Mouse (Mus musculus) liver, adult 2 months (tissue): Measurements from ENCODE around the gene Ubald1. TPM values are rescaled to one million over a fixed set of nuclear protein-coding genes. Genes with fewer than 3 reads are reported as not detected.

Experiments
- DNase-seq: peaks from one replicate; pipeline ENCODE4 v3.0.0-alpha.2; 2011; ENCODE audit warnings: low read depth, low spot score; ENCODE audit errors: extremely low read depth
- H3K27ac ChIP-seq: fragments of 200-500 bp; replicated peaks from 2 replicates; pipeline ENCODE4 v1.5.1; 2012; ENCODE audit warnings: low read depth, mild to moderate bottlenecking, control low read depth, inconsistent platforms, low read length; ENCODE audit not compliant: insufficient read depth
- H3K27me3 ChIP-seq: fragments of 200-500 bp; 2 replicates; pipeline ENCODE4 v1.6.1; 2012; ENCODE audit warnings: mild to moderate bottlenecking, moderate library complexity, low read length, inconsistent platforms; ENCODE audit not compliant: control insufficient read depth, insufficient read depth
- H3K36me3 ChIP-seq: fragments of 200-500 bp; 2 replicates; pipeline ENCODE4 v1.6.1; 2012; ENCODE audit warnings: low read length, inconsistent platforms; ENCODE audit not compliant: control insufficient read depth, insufficient read depth
- H3K4me1 ChIP-seq: fragments of 200-500 bp; 2 replicates; pipeline ENCODE4 v1.6.1; 2011; ENCODE audit warnings: low read length; ENCODE audit not compliant: control insufficient read depth, insufficient read depth
- H3K4me3 ChIP-seq: fragments of 200-500 bp; 2 replicates; pipeline ENCODE4 v1.5.1; 2011; ENCODE audit warnings: low read depth, mild to moderate bottlenecking, control low read depth, low read length, moderate library complexity; ENCODE audit not compliant: insufficient read depth
- H3K79me2 ChIP-seq: fragments of 200-500 bp; 2 replicates; pipeline ENCODE4 v1.6.1; 2012; ENCODE audit warnings: inconsistent platforms, mild to moderate bottlenecking, low read length, moderate library complexity; ENCODE audit not compliant: control insufficient read depth, insufficient read depth
- H3K9ac ChIP-seq: fragments of 200-500 bp; 2 replicates; pipeline ENCODE4 v1.6.1; 2012; ENCODE audit warnings: low read depth, mild to moderate bottlenecking, control low read depth, inconsistent platforms, low read length
- CTCF ChIP-seq: fragments of 200-500 bp; IDR thresholded peaks from 2 replicates; pipeline ENCODE4 v1.5.1; 2011; ENCODE audit warnings: low read depth, low read length, control low read depth
- POLR2A ChIP-seq: fragments of 200-500 bp; IDR thresholded peaks from 2 replicates; pipeline ENCODE4 v1.6.1; 2011; ENCODE audit warnings: low read length, control low read depth; ENCODE audit not compliant: insufficient read depth; ENCODE audit errors: extremely low read depth
- WGBS: fragments of 180-500 bp; shearing (Covaris S2); methylation state at CpG from one replicate; pipeline ENCODE4 v1.1.7; 2018; 5-methylcytosine and 5-hydroxymethylcytosine counted together
- polyA plus RNA-seq: library from polyadenylated mRNA; depleted of rRNA; stranded (reverse); fragments of >200 nt; gene quantifications from 2 replicates; pipeline ENCODE4 v1.2.3, GENCODE M21; 2012
- total RNA-seq: library from RNA; depleted of rRNA; stranded (reverse); fragments of >200 nt; gene quantifications from 2 replicates; pipeline ENCODE4 v1.2.3, GENCODE M21; 2014

The Ubald1 gene
- total and polyA plus RNA-seq, 2 experiments, result 4.0 to 15.5 TPM

DNA sequence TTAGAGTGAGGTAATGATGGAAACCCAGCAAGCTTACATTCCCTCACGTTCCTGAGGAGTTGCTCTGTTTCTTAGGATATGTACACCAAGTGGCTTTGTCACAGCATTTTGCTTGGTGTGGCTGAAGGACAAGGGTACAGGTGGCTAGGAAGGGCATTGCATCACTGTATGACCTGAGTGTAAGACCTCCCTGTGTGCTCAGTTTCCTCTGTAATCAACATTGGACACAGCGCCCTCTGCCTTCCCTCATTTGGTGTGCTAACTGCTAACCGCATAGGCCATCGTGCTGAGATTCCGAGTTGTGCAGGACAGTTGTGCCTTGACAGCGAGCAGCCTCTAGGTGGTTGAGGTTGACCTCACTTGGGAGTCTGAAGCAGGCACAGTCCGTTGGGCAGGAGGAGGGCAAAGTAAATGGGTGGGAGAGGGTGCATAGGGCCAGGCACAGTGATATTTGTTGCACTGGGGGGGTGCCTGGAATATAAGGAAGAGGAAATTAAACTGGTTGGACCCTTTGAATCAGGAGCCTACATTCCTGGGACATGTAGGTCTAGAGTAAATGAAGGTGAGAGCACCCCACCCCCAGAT, 17.1 kb upstream of the Ubald1 start:
- Histone ChIP-seq H3K9ac (peak overlapping the region; percentile 24), H3K4me1 (peaks cover 28% of the 10 kb centered on the region), H3K4me3 (no peak overlapping the region), H3K27ac (peak overlapping the region; percentile 74), H3K79me2 (peaks cover 31% of the 10 kb centered on the region; the same call in 1 of the 2 replicates), H3K27me3 (no peaks in the 10 kb centered on the region), H3K36me3 (no peaks in the 10 kb centered on the region)
- TF ChIP-seq POLR2A (no peak), CTCF (peak; percentile 62)
- DNase-seq, result peak; percentile 77
- WGBS, result 15% methylated on average over 7 of the region's 7 CpGs

DNA sequence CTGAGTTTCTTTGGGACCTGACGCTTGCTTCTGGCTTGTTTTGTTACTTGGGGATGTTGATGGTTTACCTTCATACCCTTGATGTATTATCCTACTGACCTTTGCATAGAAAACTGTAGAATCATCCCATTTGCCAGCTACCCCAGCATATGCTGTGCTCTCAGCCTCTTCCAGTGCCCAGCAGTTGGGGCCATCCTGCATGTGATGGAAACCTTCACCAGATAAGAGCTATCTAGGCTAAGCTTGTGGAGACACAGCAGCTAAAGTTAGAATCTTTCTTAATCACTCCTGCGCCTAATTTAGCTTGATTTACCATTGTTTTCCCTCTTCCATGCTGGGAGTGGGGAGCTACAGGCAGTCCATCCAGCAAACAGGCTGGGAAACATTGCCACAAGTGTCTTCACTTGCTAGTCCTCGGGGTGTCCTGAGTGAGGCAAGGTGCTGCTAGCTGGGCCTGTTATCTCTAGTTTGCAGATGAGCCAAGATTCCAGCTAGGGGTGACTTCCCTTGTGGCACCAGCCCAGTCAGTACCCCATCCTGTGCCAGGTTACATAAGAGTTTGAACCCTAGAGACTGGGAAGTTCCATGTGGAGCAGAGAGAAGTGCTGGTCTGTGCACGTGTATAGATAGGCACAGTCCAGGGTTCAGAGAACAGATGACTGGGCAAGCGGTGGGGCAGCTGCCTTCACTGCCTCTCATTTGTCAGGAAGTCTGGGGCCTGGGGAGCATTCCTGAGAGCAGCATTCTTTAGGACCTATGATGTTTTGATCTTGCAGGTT, 16.3 kb upstream of the Ubald1 start:
- Histone ChIP-seq H3K4me1 (peaks cover 30% of the 10 kb centered on the region), H3K79me2 (peaks cover 31% of the 10 kb centered on the region; the same call in 1 of the 2 replicates), H3K4me3 (no peak overlapping the region), H3K27me3 (no peaks in the 10 kb centered on the region), H3K27ac (peak overlapping the region; percentile 74), H3K9ac (no peak overlapping the region; the same call in 1 of the 2 replicates), H3K36me3 (no peaks in the 10 kb centered on the region)
- TF ChIP-seq CTCF (no peak), POLR2A (no peak)
- DNase-seq, result peak; percentile 99
- 19% methylated on average over 5 of the region's 5 CpGs for WGBS

DNA sequence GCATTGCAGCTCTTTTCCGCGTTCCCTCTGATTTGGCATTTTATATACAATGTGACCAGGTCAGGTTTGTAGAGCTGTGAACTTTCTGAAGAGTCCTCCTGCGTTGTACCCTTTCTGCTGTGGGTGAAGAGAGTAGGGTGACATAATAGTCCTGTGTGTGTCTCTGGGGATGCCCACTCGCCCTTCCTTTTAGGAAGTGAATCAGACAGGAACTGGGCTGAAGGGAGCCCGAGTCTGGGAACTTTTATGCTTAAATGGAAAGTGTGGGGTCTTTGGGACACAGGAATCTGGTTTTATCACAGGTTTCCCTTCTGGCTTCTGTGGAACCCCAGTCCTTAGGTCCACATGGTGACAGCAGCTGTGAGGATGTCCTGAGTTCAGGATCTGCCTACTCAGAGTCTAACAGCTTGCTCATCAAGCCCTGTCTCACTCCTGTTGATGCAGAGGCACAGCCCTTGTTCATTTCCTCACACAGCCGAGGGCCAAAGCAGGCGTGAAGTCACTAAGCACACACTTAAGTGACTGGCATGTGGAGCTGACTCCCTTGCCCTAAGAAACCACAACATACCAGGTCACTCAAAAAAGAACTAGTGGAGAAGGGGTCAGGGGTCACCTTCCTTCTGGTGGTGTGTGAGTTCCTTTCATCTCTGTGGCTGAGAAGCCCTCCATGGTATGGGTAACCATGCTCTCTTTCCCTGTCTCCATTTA, 14.2 kb upstream of the Ubald1 start:
- Histone ChIP-seq H3K79me2 (peaks cover 40% of the 10 kb centered on the region; the same call in 1 of the 2 replicates), H3K27ac (peak overlapping the region; percentile 42), H3K4me1 (peaks cover 39% of the 10 kb centered on the region), H3K27me3 (no peaks in the 10 kb centered on the region), H3K4me3 (no peak overlapping the region), H3K9ac (no peak overlapping the region), H3K36me3 (no peaks in the 10 kb centered on the region)
- DNase-seq, result no peak
- 65% methylated on average over 7 of the region's 7 CpGs for WGBS
- TF ChIP-seq POLR2A, result no peak

DNA sequence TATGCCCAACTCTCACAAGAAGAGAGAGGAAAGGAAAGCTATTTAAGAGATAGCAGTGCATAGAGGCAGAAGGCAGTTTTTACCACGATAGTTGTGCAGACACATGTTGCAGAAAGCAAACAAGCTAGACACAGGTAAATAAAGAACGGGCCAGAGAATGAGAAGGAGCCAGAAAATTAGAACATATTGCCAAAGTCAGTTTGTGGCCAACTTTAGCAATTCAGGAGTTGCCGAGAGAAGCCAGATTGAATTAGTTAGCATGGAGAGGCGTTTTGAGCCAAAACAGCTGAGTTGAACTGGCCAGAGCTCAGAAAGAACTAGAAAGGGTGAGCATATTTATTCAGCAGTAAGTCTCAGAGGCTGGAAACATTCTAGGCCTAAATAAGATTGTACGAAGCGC, 12.1 kb upstream of the Ubald1 start:
- Histone ChIP-seq H3K4me1 (peaks cover 47% of the 10 kb centered on the region), H3K27ac (peak overlapping the region; percentile 24; the same call in 1 of the 2 replicates), H3K9ac (no peak overlapping the region), H3K36me3 (0 out of 2 replicates have a peak, but pooled peaks cover 2% of the 10 kb centered on the region), H3K79me2 (peaks cover 39% of the 10 kb centered on the region; the same call in 1 of the 2 replicates), H3K27me3 (no peaks in the 10 kb centered on the region), H3K4me3 (no peak overlapping the region)
- no peak for TF ChIP-seq POLR2A
- TF ChIP-seq CTCF, result no peak
- WGBS, result 18% methylated on average over 6 of the region's 6 CpGs
- DNase-seq, result peak; percentile 99

DNA sequence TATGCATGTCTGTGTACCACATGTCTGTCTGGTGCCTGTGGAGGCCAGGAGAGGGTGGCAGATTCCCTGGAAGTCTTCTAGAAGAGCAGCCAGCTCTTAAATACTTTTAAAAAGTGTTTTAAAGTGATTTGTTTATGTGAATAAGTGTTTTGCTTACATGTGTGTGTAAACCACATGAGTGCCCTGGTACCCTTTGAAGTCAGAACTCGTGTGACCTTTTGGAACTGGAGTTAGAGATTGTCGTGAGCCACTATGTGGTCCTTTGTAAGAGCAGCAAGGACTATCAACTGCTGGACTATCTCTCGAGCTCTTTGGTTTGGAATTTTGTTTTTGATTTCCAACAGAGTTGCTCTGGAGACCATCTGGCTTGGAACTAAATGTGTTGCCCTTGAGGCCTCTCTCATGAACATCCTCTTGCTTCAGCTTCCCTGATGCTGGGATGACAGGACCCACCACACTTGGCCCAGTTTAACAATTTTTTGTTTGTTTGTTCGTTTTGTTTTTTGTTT, 10.1 kb upstream of the Ubald1 start:
- no peak overlapping the region for H3K4me3 ChIP-seq
- no peak overlapping the region for H3K27ac ChIP-seq
- WGBS, result 20% methylated on average over 4 of the region's 4 CpGs
- H3K36me3 ChIP-seq, result 0 out of 2 replicates have a peak, but pooled peaks cover 2% of the 10 kb centered on the region
- H3K4me1 ChIP-seq, result peaks cover 42% of the 10 kb centered on the region
- TF ChIP-seq POLR2A (no peak), CTCF (no peak)
- H3K9ac ChIP-seq, result no peak overlapping the region
- no peaks in the 10 kb centered on the region for H3K27me3 ChIP-seq
- peak; percentile 74 for DNase-seq
- peaks cover 40% of the 10 kb centered on the region; the same call in 1 of the 2 replicates for H3K79me2 ChIP-seq
